Mouse (Mus musculus): ENCODE results near the gene Cand2. TPM values are rescaled to one million over a fixed set of nuclear protein-coding genes. Genes with fewer than 3 reads are reported as not detected.

The Cand2 gene
- polyA plus RNA-seq, 1 experiment, result 1.3 TPM

GRCm38 (mm10) chr6:115746326-115746725 is 28.0 kb upstream of the Cand2 start:
- Histone ChIP-seq H3K27ac (ENCODE audit: control insufficient read depth, insufficient read depth, low read depth, low read length, poor library complexity) (no peak overlapping the region), H3K4me1 (ENCODE audit: control insufficient read depth, insufficient read depth, low read length) (peaks cover 1% of the 10 kb centered on the region; the same call in 1 of the 2 replicates), H3K4me3 (replicated peaks; ENCODE audit: control insufficient read depth, low read depth, low read length) (no peak overlapping the region)
- TF ChIP-seq CTCF (IDR thresholded peaks at IDR 0.05; ENCODE audit: control insufficient read depth, insufficient read depth, low read length) (no peak), POLR2A (IDR thresholded peaks at IDR 0.05; ENCODE audit: borderline replicate concordance, control insufficient read depth, low read depth, low read length) (no peak)
- 76% methylated on average over 1 of the region's 1 CpGs for WGBS

- H3K4me3 ChIP-seq (replicated peaks; ENCODE audit: control insufficient read depth, low read depth, low read length), result no peak overlapping the region
- 57% methylated on average over 7 of the region's 7 CpGs for WGBS
- TF ChIP-seq CTCF (IDR thresholded peaks at IDR 0.05; ENCODE audit: control insufficient read depth, insufficient read depth, low read length) (no peak), POLR2A (IDR thresholded peaks at IDR 0.05; ENCODE audit: borderline replicate concordance, control insufficient read depth, low read depth, low read length) (no peak)
- no peak overlapping the region for H3K27ac ChIP-seq (ENCODE audit: control insufficient read depth, insufficient read depth, low read depth, low read length, poor library complexity)
- peaks cover 2% of the 10 kb centered on the region; the same call in 1 of the 2 replicates for H3K4me1 ChIP-seq (ENCODE audit: control insufficient read depth, insufficient read depth, low read length)
These were observed 18.8 kb upstream of the Cand2 start for GRCm38 (mm10) chr6:115755536-115755935.

GRCm38 (mm10) chr6:115758981-115759435 is 15.3 kb upstream of the Cand2 start:
- TF ChIP-seq POLR2A (IDR thresholded peaks at IDR 0.05; ENCODE audit: borderline replicate concordance, control insufficient read depth, low read depth, low read length) (peak; percentile 28; the same call in 1 of the 2 replicates), CTCF (IDR thresholded peaks at IDR 0.05; ENCODE audit: control insufficient read depth, insufficient read depth, low read length) (no peak)
- peaks cover 5% of the 10 kb centered on the region for H3K4me1 ChIP-seq (ENCODE audit: control insufficient read depth, insufficient read depth, low read length)
- peak overlapping the region; percentile 63 for H3K4me3 ChIP-seq (replicated peaks; ENCODE audit: control insufficient read depth, low read depth, low read length)
- peak overlapping the region; percentile 73 for H3K27ac ChIP-seq (ENCODE audit: control insufficient read depth, insufficient read depth, low read depth, low read length, poor library complexity)
- 3% methylated on average over 9 of the region's 9 CpGs for WGBS

- Histone ChIP-seq H3K27ac (ENCODE audit: control insufficient read depth, insufficient read depth, low read depth, low read length, poor library complexity) (peak overlapping the region; percentile 73), H3K4me1 (ENCODE audit: control insufficient read depth, insufficient read depth, low read length) (peaks cover 5% of the 10 kb centered on the region), H3K4me3 (replicated peaks; ENCODE audit: control insufficient read depth, low read depth, low read length) (peak overlapping the region; percentile 63)
- WGBS, result 16% methylated on average over 5 of the region's 5 CpGs
- TF ChIP-seq CTCF (IDR thresholded peaks at IDR 0.05; ENCODE audit: control insufficient read depth, insufficient read depth, low read length), result no peak
- TF ChIP-seq POLR2A (IDR thresholded peaks at IDR 0.05; ENCODE audit: borderline replicate concordance, control insufficient read depth, low read depth, low read length), result no peak
These were observed 14.9 kb upstream of the Cand2 start for GRCm38 (mm10) chr6:115759461-115759860.

GRCm38 (mm10) chr6:115760137-115760536 is 14.2 kb upstream of the Cand2 start:
- TF ChIP-seq POLR2A (IDR thresholded peaks at IDR 0.05; ENCODE audit: borderline replicate concordance, control insufficient read depth, low read depth, low read length) (no peak), CTCF (IDR thresholded peaks at IDR 0.05; ENCODE audit: control insufficient read depth, insufficient read depth, low read length) (no peak)
- Histone ChIP-seq H3K4me1 (ENCODE audit: control insufficient read depth, insufficient read depth, low read length) (peaks cover 6% of the 10 kb centered on the region), H3K4me3 (replicated peaks; ENCODE audit: control insufficient read depth, low read depth, low read length) (no peak overlapping the region), H3K27ac (ENCODE audit: control insufficient read depth, insufficient read depth, low read depth, low read length, poor library complexity) (peak overlapping the region; percentile 73)
- 71% methylated on average over 4 of the region's 4 CpGs for WGBS

- peak overlapping the region; percentile 73 for H3K27ac ChIP-seq (ENCODE audit: control insufficient read depth, insufficient read depth, low read depth, low read length, poor library complexity)
- H3K4me3 ChIP-seq (replicated peaks; ENCODE audit: control insufficient read depth, low read depth, low read length), result no peak overlapping the region
- WGBS, result 41% methylated on average over 4 of the region's 4 CpGs
- H3K4me1 ChIP-seq (ENCODE audit: control insufficient read depth, insufficient read depth, low read length), result peaks cover 9% of the 10 kb centered on the region
- no peak for TF ChIP-seq CTCF (IDR thresholded peaks at IDR 0.05; ENCODE audit: control insufficient read depth, insufficient read depth, low read length)
- TF ChIP-seq POLR2A (IDR thresholded peaks at IDR 0.05; ENCODE audit: borderline replicate concordance, control insufficient read depth, low read depth, low read length), result no peak
These were observed 13.4 kb upstream of the Cand2 start for GRCm38 (mm10) chr6:115760982-115761381.

GRCm38 (mm10) chr6:115761995-115762756 is 12.2 kb upstream of the Cand2 start, which contains the start of gene Tmem40:
Tmem40 (minus strand) TSS chr6:115762410.
- H3K4me3 ChIP-seq (replicated peaks; ENCODE audit: control insufficient read depth, low read depth, low read length), result no peak within 1 kb of the TSS
- WGBS, result 6% methylated on average over 9 of the region's 9 CpGs
- H3K27ac ChIP-seq (ENCODE audit: control insufficient read depth, insufficient read depth, low read depth, low read length, poor library complexity), result peak within 1 kb of the TSS; percentile 36; the same call in 1 of the 2 replicates
- peaks cover 9% of the 10 kb centered on the region for H3K4me1 ChIP-seq (ENCODE audit: control insufficient read depth, insufficient read depth, low read length)
- TF ChIP-seq POLR2A (IDR thresholded peaks at IDR 0.05; ENCODE audit: borderline replicate concordance, control insufficient read depth, low read depth, low read length) (no peak), CTCF (IDR thresholded peaks at IDR 0.05; ENCODE audit: control insufficient read depth, insufficient read depth, low read length) (no peak)

- WGBS, result 5% methylated on average over 7 of the region's 7 CpGs
- Histone ChIP-seq H3K27ac (ENCODE audit: control insufficient read depth, insufficient read depth, low read depth, low read length, poor library complexity) (peak overlapping the region; percentile 73), H3K4me1 (ENCODE audit: control insufficient read depth, insufficient read depth, low read length) (peaks cover 9% of the 10 kb centered on the region), H3K4me3 (replicated peaks; ENCODE audit: control insufficient read depth, low read depth, low read length) (no peak overlapping the region)
- TF ChIP-seq CTCF (IDR thresholded peaks at IDR 0.05; ENCODE audit: control insufficient read depth, insufficient read depth, low read length) (no peak), POLR2A (IDR thresholded peaks at IDR 0.05; ENCODE audit: borderline replicate concordance, control insufficient read depth, low read depth, low read length) (peak; percentile 17; the same call in 1 of the 2 replicates)
These were observed 10.2 kb upstream of the Cand2 start for GRCm38 (mm10) chr6:115764179-115764578.

Measured in bone marrow, adult 2 months (tissue).